Mouse (Mus musculus): ENCODE data around the gene Rgs7bp. TPM values are rescaled to one million over a fixed set of nuclear protein-coding genes. Genes with fewer than 3 reads are reported as not detected.
"Not testable (repeated sequence)": the region's sequence is repeated elsewhere in the genome, so short reads cannot be mapped to it uniquely, and the experiment has no call there.

The Rgs7bp gene
- total and polyA plus RNA-seq, 2 experiments from 2014 or later: 7.8 to 13.5 TPM

GRCm38 (mm10) chr13:104918663-104919062 lies 136.1 kb downstream of the Rgs7bp start:
- DNase-seq: no peak
- no peaks in the 10 kb centered on the region for H3K27me3 ChIP-seq (ENCODE audit: insufficient read depth, low read length)
- H3K4me3 ChIP-seq (ENCODE audit: low read depth, low read length): no peak overlapping the region
- H3K36me3 ChIP-seq (ENCODE audit: insufficient read depth): no peaks in the 10 kb centered on the region
- TF ChIP-seq CTCF (IDR thresholded peaks at IDR 0.05; ENCODE audit: low read depth): peak; percentile 47
- H3K4me1 ChIP-seq (ENCODE audit: insufficient read depth): no peaks in the 10 kb centered on the region
- WGBS: 80% methylated on average over 16 of the region's 16 CpGs
- H3K9ac ChIP-seq: no peak overlapping the region
- no peak for ATAC-seq
- no peak overlapping the region for H3K27ac ChIP-seq (ENCODE audit: low read depth, low read length)
- no peak overlapping the region for H3K4me2 ChIP-seq (ENCODE audit: low read depth)
- H3K9me3 ChIP-seq (ENCODE audit: low read length): no peaks in the 10 kb centered on the region

- H3K36me3 ChIP-seq (ENCODE audit: insufficient read depth); H3K4me1 ChIP-seq (ENCODE audit: insufficient read depth); H3K27me3 ChIP-seq (ENCODE audit: insufficient read depth, low read length); ATAC-seq; H3K9ac ChIP-seq; DNase-seq; H3K27ac ChIP-seq (ENCODE audit: low read depth, low read length); H3K9me3 ChIP-seq (ENCODE audit: low read length); H3K4me3 ChIP-seq (ENCODE audit: low read depth, low read length); H3K4me2 ChIP-seq (ENCODE audit: low read depth): not testable (repeated sequence)
- 86% methylated on average over 6 of the region's 6 CpGs for WGBS
Measured at GRCm38 (mm10) chr13:104916771-104917170, 138.0 kb downstream of the Rgs7bp start.

- H3K4me3 ChIP-seq (ENCODE audit: low read depth, low read length): no peak overlapping the region
- H3K36me3 ChIP-seq (ENCODE audit: insufficient read depth): no peaks in the 10 kb centered on the region
- no peak for TF ChIP-seq CTCF (IDR thresholded peaks at IDR 0.05; ENCODE audit: low read depth)
- H3K27ac ChIP-seq (ENCODE audit: low read depth, low read length): no peak overlapping the region
- DNase-seq (no peak), ATAC-seq (no peak)
- no peak overlapping the region for H3K4me2 ChIP-seq (ENCODE audit: low read depth)
- H3K4me1 ChIP-seq (ENCODE audit: insufficient read depth): no peaks in the 10 kb centered on the region
- H3K9ac ChIP-seq: no peak overlapping the region
- no peaks in the 10 kb centered on the region for H3K27me3 ChIP-seq (ENCODE audit: insufficient read depth, low read length)
- no peaks in the 10 kb centered on the region for H3K9me3 ChIP-seq (ENCODE audit: low read length)
- 71% methylated on average over 2 of the region's 2 CpGs for WGBS
Measured at GRCm38 (mm10) chr13:104916106-104916505, 138.6 kb downstream of the Rgs7bp start.

GRCm38 (mm10) chr13:104914288-104914895 lies 140.3 kb downstream of the Rgs7bp start:
- no peaks in the 10 kb centered on the region for H3K36me3 ChIP-seq (ENCODE audit: insufficient read depth)
- H3K4me3 ChIP-seq (ENCODE audit: low read depth, low read length): no peak overlapping the region
- ATAC-seq (peak; percentile 45; the same call in 1 of the 2 replicates), DNase-seq (no peak)
- WGBS: 79% methylated on average over 17 of the region's 17 CpGs
- no peaks in the 10 kb centered on the region for H3K4me1 ChIP-seq (ENCODE audit: insufficient read depth)
- no peaks in the 10 kb centered on the region for H3K9me3 ChIP-seq (ENCODE audit: low read length)
- no peak overlapping the region for H3K9ac ChIP-seq
- H3K4me2 ChIP-seq (ENCODE audit: low read depth): no peak overlapping the region
- TF ChIP-seq CTCF (IDR thresholded peaks at IDR 0.05; ENCODE audit: low read depth): no peak
- H3K27ac ChIP-seq (ENCODE audit: low read depth, low read length): no peak overlapping the region
- no peaks in the 10 kb centered on the region for H3K27me3 ChIP-seq (ENCODE audit: insufficient read depth, low read length)

GRCm38 (mm10) chr13:104911626-104912025 lies 143.1 kb downstream of the Rgs7bp start:
- 39% methylated on average over 5 of the region's 5 CpGs for WGBS
- ATAC-seq; DNase-seq; H3K9me3 ChIP-seq (ENCODE audit: low read length); H3K36me3 ChIP-seq (ENCODE audit: insufficient read depth); H3K4me3 ChIP-seq (ENCODE audit: low read depth, low read length); H3K4me2 ChIP-seq (ENCODE audit: low read depth); H3K9ac ChIP-seq; H3K27ac ChIP-seq (ENCODE audit: low read depth, low read length); H3K4me1 ChIP-seq (ENCODE audit: insufficient read depth); H3K27me3 ChIP-seq (ENCODE audit: insufficient read depth, low read length): not testable (repeated sequence)

GRCm38 (mm10) chr13:104911006-104911405 lies 143.7 kb downstream of the Rgs7bp start:
- H3K9ac ChIP-seq; DNase-seq; H3K4me1 ChIP-seq (ENCODE audit: insufficient read depth); H3K4me2 ChIP-seq (ENCODE audit: low read depth); H3K9me3 ChIP-seq (ENCODE audit: low read length); H3K27ac ChIP-seq (ENCODE audit: low read depth, low read length); H3K27me3 ChIP-seq (ENCODE audit: insufficient read depth, low read length); H3K4me3 ChIP-seq (ENCODE audit: low read depth, low read length); H3K36me3 ChIP-seq (ENCODE audit: insufficient read depth); ATAC-seq: not testable (repeated sequence)
- 90% methylated on average over 1 of the region's 1 CpGs for WGBS

GRCm38 (mm10) chr13:104908691-104909090 lies 146.0 kb downstream of the Rgs7bp start:
- 26% methylated on average over 7 of the region's 7 CpGs for WGBS
- DNase-seq (no peak), ATAC-seq (no peak)

More at GRCm38 (mm10) chr13:104908691-104909090, 146.0 kb downstream of the Rgs7bp start:
- H3K9me3 ChIP-seq (ENCODE audit: low read length): no peaks in the 10 kb centered on the region
- no peak overlapping the region for H3K27ac ChIP-seq (ENCODE audit: low read depth, low read length)
- TF ChIP-seq CTCF (IDR thresholded peaks at IDR 0.05; ENCODE audit: low read depth): no peak
- no peaks in the 10 kb centered on the region for H3K27me3 ChIP-seq (ENCODE audit: insufficient read depth, low read length)
- H3K4me1 ChIP-seq (ENCODE audit: insufficient read depth): no peaks in the 10 kb centered on the region
- H3K4me3 ChIP-seq (ENCODE audit: low read depth, low read length): no peak overlapping the region
- no peak overlapping the region for H3K4me2 ChIP-seq (ENCODE audit: low read depth)
- H3K9ac ChIP-seq: no peak overlapping the region
- H3K36me3 ChIP-seq (ENCODE audit: insufficient read depth): no peaks in the 10 kb centered on the region

Other genes with a start within 250 kb of the Rgs7bp start
- 14.8 and 18.9 TPM in 2 replicates for gene Cwc27, start 237.8 kb downstream of the Rgs7bp start, total RNA-seq (2014; rRNA removed)
- gene Cwc27, start 237.8 kb downstream of the Rgs7bp start, polyA plus RNA-seq (2015; fragmentation: Nextera tagmentation; extraction: Ambion mirVana): 21.8 and 26.7 TPM in 2 replicates
- 1.8 and 3.0 TPM in 2 replicates for gene Shisal2b, start 191.0 kb downstream of the Rgs7bp start, total RNA-seq (2014; rRNA removed)
- gene Shisal2b, start 191.0 kb downstream of the Rgs7bp start, polyA plus RNA-seq (2015; fragmentation: Nextera tagmentation; extraction: Ambion mirVana): 1.7 and 2.4 TPM in 2 replicates
- 0.08 TPM in 1 of 2 replicates, not detected in the other for gene 4933425L06Rik, start 27.2 kb upstream of the Rgs7bp start, total RNA-seq (2014; rRNA removed)
- gene 4933425L06Rik, start 27.2 kb upstream of the Rgs7bp start, polyA plus RNA-seq (2015; fragmentation: Nextera tagmentation; extraction: Ambion mirVana): not detected in 2 replicates
- gene Rnf180, start 239.9 kb upstream of the Rgs7bp start, total RNA-seq (2014; rRNA removed): 38.7 and 45.7 TPM in 2 replicates
- gene Rnf180, start 239.9 kb upstream of the Rgs7bp start, polyA plus RNA-seq (2015; fragmentation: Nextera tagmentation; extraction: Ambion mirVana): 38.3 and 49.3 TPM in 2 replicates

All from forebrain, postnatal 0 days (tissue).